Mouse (Mus musculus) cortical plate, adult 2 months (tissue): ENCODE data around the gene Fzd7.

Experiments
- CTCF ChIP-seq: fragments of 200-500 bp; IDR thresholded peaks from 2 replicates; pipeline ENCODE4 v1.5.1; 2011; ENCODE audit warnings: mild to moderate bottlenecking, control low read depth, low read length; ENCODE audit not compliant: insufficient read depth; ENCODE audit errors: extremely low read depth
- POLR2A ChIP-seq: fragments of 200-500 bp; IDR thresholded peaks from 2 replicates; pipeline ENCODE4 v1.6.1; 2011; ENCODE audit warnings: mild to moderate bottlenecking, low read length, control low read depth; ENCODE audit not compliant: insufficient read depth; ENCODE audit errors: extremely low read depth

- no peak for TF ChIP-seq POLR2A
- no peak for TF ChIP-seq CTCF
Measured at GRCm38 (mm10) chr1:59437927-59438326, 44.3 kb upstream of the Fzd7 start.
